Mouse (Mus musculus): ENCODE results near the gene Rpl38.

Gene Rpl38

GRCm38 (mm10) chr11:114668301-114668710 lies at the start of gene Rpl38:
Rpl38 (plus strand) TSS chr11:114668524.
- DNase-seq (ENCODE audit: low read depth, low spot score) = no peak

GRCm38 (mm10) chr11:114618697-114619417 lies 49.5 kb upstream of the Rpl38 start:
- no peak for DNase-seq (ENCODE audit: low read depth, low spot score)

GRCm38 (mm10) chr11:114626071-114626690 lies 42.1 kb upstream of the Rpl38 start:
- DNase-seq (ENCODE audit: low read depth, low spot score) = no peak

GRCm38 (mm10) chr11:114627036-114627435 lies 41.3 kb upstream of the Rpl38 start:
- no peak for DNase-seq (ENCODE audit: low read depth, low spot score)

- DNase-seq (ENCODE audit: low read depth, low spot score) = no peak
These were observed 40.3 kb upstream of the Rpl38 start for GRCm38 (mm10) chr11:114628032-114628431.

- no peak for DNase-seq (ENCODE audit: low read depth, low spot score)
These were observed 38.3 kb upstream of the Rpl38 start for GRCm38 (mm10) chr11:114630044-114630443.

GRCm38 (mm10) chr11:114632266-114632665 lies 36.1 kb upstream of the Rpl38 start:
- DNase-seq (ENCODE audit: low read depth, low spot score) = no peak

- peak; percentile 91 for DNase-seq (ENCODE audit: low read depth, low spot score)
These were observed 32.0 kb upstream of the Rpl38 start for GRCm38 (mm10) chr11:114636292-114636691.

- DNase-seq (ENCODE audit: low read depth, low spot score) = no peak
These were observed 31.4 kb upstream of the Rpl38 start for GRCm38 (mm10) chr11:114636727-114637505.

GRCm38 (mm10) chr11:114638647-114639290 lies 29.6 kb upstream of the Rpl38 start:
- no peak for DNase-seq (ENCODE audit: low read depth, low spot score)

- DNase-seq (ENCODE audit: low read depth, low spot score) = no peak
These were observed 28.6 kb upstream of the Rpl38 start for GRCm38 (mm10) chr11:114639681-114640103.

- no peak for DNase-seq (ENCODE audit: low read depth, low spot score)
These were observed 27.7 kb upstream of the Rpl38 start for GRCm38 (mm10) chr11:114640658-114641057.

GRCm38 (mm10) chr11:114641136-114641535 lies 27.2 kb upstream of the Rpl38 start:
- DNase-seq (ENCODE audit: low read depth, low spot score) = no peak

GRCm38 (mm10) chr11:114642184-114642583 lies 26.1 kb upstream of the Rpl38 start:
- no peak for DNase-seq (ENCODE audit: low read depth, low spot score)

GRCm38 (mm10) chr11:114642926-114643325 lies 25.4 kb upstream of the Rpl38 start:
- DNase-seq (ENCODE audit: low read depth, low spot score) = no peak

GRCm38 (mm10) chr11:114644122-114644521 lies 24.2 kb upstream of the Rpl38 start:
- no peak for DNase-seq (ENCODE audit: low read depth, low spot score)

- DNase-seq (ENCODE audit: low read depth, low spot score) = no peak
These were observed 18.8 kb upstream of the Rpl38 start for GRCm38 (mm10) chr11:114649510-114649909.

GRCm38 (mm10) chr11:114652531-114652930 lies 15.8 kb upstream of the Rpl38 start:
- DNase-seq (ENCODE audit: low read depth, low spot score) = no peak

GRCm38 (mm10) chr11:114653664-114654063 lies 14.7 kb upstream of the Rpl38 start:
- no peak for DNase-seq (ENCODE audit: low read depth, low spot score)

GRCm38 (mm10) chr11:114654552-114654951 lies 13.8 kb upstream of the Rpl38 start:
- no peak for DNase-seq (ENCODE audit: low read depth, low spot score)

GRCm38 (mm10) chr11:114655350-114656008 lies 12.8 kb upstream of the Rpl38 start:
- DNase-seq (ENCODE audit: low read depth, low spot score) = no peak
